Mouse (Mus musculus): ENCODE data around the gene Gm26602.

Gm26602 gene

GRCm38 (mm10) chr10:79910556-79910955 is at the start of gene Gm26602:
Gm26602 (plus strand) TSS chr10:79910856.
- no peak for DNase-seq (ENCODE audit: low spot score in 2 of 2)

GRCm38 (mm10) chr10:79861230-79862048 is 49.2 kb upstream of the Gm26602 start:
- no peak for DNase-seq (ENCODE audit: low spot score in 2 of 2)

DNA sequence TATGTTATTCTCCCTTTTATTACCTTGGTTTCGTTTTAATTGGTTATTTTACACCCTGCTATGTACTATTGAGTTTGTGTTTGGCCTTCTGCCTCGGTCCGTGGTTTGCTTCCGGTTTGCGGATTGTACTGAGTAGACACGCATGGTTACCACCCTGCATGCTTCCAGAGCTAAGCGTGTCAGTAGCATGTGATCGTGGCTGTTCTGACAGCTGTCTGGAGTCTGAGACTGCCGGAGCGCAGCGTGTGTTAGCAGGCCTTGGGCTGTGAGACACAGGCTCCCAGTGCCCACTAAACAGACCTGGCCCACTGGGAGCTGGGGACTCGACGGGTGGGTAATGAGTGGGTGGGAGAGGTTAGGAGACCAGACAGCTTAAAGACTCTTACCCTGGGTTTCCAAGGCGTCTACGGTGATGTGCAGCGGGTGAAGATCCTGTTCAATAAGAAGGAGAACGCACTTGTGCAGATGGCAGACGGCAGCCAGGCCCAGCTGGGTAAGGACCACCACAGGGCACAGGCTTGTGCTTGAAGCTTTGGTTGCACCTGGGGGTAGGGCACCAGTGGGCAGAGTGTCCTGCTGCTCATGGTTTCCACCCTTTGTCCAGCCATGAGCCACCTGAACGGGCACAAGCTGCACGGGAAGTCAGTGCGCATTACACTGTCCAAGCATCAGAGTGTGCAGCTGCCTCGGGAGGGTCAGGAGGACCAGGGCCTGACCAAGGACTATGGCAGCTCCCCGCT is 48.4 kb upstream of the Gm26602 start:
- DNase-seq (ENCODE audit: low spot score in 2 of 2) = no peak

DNA sequence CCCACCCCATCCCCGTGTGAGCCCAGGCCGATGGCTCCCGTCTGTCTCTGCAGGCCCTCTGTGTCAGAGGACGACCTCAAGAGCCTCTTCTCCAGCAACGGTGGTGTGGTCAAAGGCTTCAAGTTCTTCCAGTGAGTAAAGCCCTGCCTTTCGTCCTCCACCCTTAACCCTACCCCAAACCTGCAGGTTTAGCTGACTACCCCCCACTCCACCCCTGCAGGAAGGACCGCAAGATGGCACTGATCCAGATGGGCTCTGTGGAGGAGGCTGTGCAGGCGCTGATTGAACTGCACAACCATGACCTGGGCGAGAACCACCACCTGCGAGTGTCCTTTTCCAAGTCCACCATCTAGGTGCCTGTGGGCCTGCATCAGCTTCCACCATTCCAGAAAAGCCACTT is 47.7 kb upstream of the Gm26602 start:
- DNase-seq (ENCODE audit: low spot score in 2 of 2) = no peak

DNA sequence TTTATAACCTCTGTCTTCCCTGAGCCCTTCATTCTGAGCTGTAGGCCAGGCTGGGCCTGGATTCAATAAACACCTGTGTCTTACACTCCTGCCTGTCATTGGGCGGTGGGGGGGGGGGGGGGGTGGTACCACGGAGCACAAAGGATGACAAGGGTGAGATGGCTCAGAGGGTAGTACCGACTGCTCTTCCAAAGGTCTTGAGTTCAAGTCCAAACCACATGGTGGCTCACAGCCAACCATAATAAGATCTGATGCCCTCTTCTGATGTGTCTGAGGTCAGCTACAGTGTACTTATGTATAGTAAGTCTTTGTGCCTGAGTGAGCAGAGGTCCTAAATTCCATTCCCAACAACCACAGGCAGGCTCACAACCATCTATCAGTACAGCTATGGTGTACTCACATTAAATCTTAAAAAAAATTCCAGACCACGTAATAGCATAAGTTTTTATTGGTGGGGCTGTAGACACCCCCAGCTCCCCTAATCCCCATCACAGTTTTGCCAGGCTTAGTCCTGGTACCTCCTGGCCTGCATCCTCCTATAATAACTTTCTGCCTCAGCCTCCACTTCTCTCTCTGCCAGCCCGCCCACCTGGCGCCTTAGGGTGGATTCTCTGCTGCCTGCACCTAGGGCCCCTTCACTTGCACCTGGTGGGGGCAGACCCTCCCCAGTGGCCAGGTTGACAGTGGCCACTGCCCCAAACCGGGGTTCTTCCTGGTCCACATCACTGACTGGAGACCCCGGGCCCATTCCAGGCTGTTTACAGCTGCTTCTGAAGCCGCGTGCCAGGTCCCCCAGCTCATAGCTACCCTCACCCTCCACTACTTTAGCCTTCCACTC is 46.1 kb upstream of the Gm26602 start:
- no peak for DNase-seq (ENCODE audit: low spot score in 2 of 2)

- DNase-seq (ENCODE audit: low spot score in 2 of 2) = no peak
Observed at GRCm38 (mm10) chr10:79865189-79865601, 45.5 kb upstream of the Gm26602 start.

DNA sequence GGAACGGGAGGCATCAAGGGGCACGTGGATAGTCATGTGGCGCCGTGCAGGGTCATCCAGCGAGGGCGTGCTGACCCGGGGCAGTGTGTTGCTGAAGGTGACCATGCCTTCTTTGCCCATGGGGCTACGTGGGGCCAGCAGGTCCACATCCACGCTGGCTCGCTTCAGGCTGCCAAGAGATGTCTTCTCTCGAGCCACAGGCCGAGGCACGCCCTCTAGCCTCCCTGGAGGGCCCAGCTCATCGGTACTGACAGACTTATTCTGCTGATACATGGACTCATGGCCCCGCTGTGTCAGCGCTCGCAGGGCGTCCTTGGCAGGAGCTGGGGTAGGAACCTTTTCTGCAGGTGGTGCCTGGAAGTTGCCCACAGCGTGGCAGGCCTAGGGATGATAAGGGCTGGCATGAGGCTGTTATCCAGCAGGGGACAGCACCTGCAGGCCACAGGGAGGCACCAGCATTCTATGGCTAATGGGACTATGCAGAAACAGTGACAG is 44.8 kb upstream of the Gm26602 start:
- DNase-seq (ENCODE audit: low spot score in 2 of 2) = no peak

- no peak for DNase-seq (ENCODE audit: low spot score in 2 of 2)
Observed at GRCm38 (mm10) chr10:79866601-79867000, 44.1 kb upstream of the Gm26602 start.

GRCm38 (mm10) chr10:79871845-79872244 is 38.8 kb upstream of the Gm26602 start:
- no peak for DNase-seq (ENCODE audit: low spot score in 2 of 2)

DNA sequence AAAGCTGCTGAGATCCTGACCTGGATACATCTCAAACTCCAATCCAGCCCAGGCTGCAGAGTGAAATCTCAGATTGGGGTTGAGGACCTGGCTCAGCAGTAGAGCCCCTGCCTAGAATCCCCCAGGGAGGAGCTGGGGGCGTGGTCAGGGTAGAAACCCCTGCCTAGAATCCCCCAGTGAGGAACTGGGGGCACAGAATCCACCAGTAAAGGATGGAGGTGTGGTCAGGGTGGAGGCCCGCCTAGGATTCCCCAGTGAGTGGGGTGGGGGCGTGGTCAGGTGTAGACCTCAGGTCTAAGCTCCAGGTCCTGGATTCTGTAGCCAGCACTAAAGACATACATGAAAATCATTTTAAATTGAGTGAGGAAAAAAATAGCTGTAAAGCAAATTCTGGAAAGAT is 37.8 kb upstream of the Gm26602 start:
- DNase-seq (ENCODE audit: low spot score in 2 of 2) = no peak

DNA sequence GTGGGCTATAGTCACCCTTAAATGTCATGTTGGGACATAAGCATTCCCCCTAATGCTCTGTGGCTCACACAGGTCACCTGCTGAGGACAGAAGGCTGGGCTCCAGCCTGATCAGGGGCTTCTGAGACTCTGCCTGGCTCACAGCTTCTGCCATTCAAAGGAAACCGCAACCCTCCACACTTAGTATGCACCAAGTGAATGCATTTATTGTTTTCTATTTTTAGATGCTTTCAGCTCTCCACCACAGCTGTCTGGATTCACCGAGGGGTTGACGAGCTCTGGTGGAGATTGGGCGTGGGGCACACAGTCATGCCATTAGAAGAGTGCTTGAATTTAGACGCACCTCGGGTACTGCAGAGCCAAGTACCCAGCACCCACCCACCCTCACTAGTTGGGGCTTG is 37.3 kb upstream of the Gm26602 start:
- DNase-seq (ENCODE audit: low spot score in 2 of 2) = no peak

GRCm38 (mm10) chr10:79873715-79874289 is 36.9 kb upstream of the Gm26602 start:
- no peak for DNase-seq (ENCODE audit: low spot score in 2 of 2)

DNA sequence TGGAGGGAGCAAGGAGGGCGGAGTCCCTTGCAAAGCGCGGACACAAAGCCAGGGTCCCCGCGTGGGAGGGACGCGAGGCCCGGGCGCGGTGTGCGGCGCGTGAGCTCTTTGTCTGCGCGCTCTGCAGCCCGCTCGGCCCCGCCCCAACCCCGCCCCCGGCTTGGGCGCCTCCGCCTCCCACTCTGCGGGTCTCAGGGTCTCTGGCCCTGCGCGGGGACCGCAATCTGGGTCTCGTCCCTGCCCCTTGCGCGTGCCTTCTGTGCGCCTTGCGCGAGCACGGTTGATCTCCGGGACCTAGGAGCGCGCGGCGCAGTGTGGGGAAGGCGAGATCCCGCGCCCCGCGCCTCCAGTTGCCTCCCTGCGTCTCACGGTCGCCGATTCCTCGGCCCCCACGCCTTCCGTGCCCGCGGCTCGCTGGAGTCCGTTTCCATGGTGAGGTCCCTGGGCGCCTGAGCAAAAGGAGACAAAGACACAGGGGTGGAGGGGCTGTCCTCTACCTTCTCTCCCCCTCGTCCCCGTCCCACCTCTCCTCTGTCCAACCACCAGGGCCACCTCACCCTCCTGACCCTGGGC is 36.3 kb upstream of the Gm26602 start, which contains the start of the genes Prtn3 and Plppr3:
Prtn3 (plus strand) TSS at position 187 of the 573 bp plus-strand sequence.
Plppr3 (minus strand) TSS at position 345 of the 573 bp plus-strand sequence.
- DNase-seq (ENCODE audit: low spot score in 2 of 2) = no peak

DNA sequence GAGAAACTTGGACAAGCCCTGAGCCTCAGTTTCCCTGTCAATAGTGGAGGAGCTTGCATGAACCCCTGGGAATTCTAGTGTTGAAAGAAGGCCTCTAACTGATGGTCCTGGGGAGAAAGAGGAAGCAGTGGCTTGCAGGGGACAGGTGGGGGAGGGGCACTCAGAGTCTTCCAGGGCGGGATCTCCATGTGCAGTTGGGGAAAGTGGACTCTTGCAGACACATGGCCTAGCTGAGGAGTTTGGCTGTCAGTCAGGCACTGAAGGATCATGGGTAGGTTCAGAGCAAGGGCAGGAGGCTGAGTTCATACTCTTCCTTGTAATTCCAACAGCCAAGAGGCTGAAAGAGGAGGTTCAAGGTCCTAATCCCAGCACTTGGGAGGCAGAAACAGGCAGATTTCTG is 33.5 kb upstream of the Gm26602 start:
- no peak for DNase-seq (ENCODE audit: low spot score in 2 of 2)

DNA sequence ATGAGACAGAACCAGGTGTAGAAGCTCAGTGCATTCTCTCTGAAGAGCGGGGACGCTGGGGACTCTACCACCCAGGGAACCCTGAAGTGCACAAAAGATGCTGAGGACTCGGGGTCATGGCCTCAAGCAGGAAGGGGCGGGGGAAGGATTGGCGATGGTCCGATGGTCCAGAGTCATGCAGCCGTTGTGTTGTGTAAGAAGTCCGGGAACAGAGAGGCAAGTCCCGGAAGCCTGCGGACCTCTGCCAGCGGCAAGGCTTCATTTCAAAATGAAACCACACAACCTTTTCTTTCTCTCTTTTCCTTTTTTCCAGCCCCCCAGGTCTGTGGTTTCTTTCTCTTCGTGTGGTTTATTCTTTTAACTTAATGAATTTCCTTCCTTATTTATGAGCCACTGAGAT is 32.9 kb upstream of the Gm26602 start:
- no peak for DNase-seq (ENCODE audit: low spot score in 2 of 2)

DNA sequence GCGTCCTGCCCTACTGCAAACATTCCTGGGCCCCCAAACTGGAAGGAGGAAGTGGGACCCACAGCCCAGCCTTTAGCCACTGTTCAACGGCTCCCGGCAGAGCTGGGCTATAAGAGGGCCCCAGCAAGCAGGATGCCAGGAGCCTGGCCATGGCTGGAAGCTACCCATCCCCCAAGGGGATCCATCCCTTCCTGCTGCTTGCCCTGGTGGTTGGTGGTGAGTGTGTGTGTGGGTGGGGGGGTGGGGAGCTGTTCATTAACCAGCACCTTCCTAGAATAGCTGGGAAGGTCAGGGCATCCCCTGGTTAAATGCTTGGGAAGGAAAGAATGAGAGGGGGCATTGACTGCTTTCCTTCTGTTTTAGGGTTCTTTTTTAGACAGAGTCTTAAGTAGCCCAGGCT is 31.1 kb upstream of the Gm26602 start:
- DNase-seq (ENCODE audit: low spot score in 2 of 2) = no peak

DNA sequence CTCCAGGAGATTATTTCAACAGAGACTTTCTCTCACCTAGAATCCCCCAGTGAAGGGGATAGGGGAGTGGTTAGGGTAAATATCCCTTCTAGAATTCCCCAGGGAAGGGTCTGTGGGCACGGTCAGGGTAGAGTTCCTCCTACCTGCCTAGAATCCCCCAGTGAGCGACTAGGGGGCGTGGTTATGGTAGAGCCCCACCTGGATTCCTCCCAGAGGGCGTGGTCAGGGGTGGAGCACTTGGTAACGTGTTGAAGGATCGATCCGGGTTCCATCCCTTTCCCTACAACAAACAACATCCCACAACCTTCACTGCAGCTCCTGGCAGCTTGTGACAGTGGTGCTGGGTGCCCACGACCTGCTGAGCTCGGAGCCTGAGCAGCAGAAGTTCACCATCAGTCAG is 29.9 kb upstream of the Gm26602 start:
- no peak for DNase-seq (ENCODE audit: low spot score in 2 of 2)

DNA sequence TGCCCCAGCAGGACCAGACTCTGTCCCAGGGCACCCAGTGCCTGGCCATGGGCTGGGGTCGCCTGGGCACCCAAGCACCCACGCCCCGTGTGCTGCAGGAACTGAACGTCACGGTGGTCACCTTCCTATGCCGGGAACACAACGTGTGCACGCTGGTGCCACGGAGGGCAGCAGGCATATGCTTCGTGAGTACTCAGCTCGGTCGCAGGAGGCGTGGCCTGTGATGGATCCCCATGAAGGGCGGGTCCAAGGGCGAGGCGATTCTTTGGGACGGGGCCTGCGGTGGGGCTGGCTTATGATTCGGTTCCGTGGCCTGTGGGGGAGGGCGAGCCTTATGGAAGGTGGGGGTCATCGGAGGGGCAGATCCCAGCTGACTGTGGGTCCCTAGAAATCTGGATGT is 28.7 kb upstream of the Gm26602 start:
- DNase-seq (ENCODE audit: low spot score in 2 of 2) = no peak

DNA sequence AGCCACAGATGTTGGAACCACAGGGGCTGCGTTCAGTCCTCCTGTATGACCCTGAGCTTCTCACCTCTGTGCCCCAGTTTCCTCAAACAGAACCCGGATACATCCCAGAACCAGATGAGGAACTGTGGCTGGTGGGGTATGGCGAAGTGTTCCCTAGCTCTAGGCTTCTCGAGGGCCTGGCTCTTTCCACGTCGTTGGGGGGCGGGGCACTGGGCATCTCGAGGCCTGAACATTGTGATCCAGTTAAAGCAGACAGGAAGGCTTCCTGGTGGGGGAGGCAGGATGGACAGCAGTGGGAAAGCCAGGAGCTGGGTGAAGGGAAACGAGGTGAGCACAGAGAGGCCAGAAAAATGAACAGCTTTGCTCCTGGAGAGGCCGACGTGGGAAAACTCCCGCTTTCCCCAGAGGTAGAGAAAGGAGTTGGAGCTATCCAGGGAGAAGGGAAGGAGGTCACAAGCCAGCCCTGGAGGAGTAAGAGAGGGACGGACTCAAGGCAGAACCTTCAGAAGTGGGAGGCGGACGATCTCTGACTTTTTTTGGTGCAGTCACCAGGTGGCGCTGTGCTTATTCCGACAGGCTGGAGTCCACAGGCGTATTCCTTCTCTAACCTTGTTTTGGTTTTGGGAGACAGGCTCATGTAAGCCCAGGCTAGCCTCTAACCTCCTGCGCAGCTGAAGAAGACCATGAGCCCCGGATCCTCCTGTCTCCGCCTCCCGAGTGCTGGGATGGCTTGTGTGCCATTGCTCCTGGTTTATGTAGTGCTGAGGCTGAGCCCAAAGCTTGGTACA is 27.2 kb upstream of the Gm26602 start:
- peak; percentile 64 to 72 for DNase-seq (ENCODE audit: low spot score in 2 of 2)

GRCm38 (mm10) chr10:79884446-79884845 is 26.2 kb upstream of the Gm26602 start:
- DNase-seq (ENCODE audit: low spot score in 2 of 2) = no peak
